Mouse (Mus musculus): Measurements from ENCODE around the gene Eif3j1.
"Not testable (repeated sequence)": the region's sequence is repeated elsewhere in the genome, so short reads cannot be mapped to it uniquely, and the experiment has no call there.

Eif3j1 gene

DNA sequence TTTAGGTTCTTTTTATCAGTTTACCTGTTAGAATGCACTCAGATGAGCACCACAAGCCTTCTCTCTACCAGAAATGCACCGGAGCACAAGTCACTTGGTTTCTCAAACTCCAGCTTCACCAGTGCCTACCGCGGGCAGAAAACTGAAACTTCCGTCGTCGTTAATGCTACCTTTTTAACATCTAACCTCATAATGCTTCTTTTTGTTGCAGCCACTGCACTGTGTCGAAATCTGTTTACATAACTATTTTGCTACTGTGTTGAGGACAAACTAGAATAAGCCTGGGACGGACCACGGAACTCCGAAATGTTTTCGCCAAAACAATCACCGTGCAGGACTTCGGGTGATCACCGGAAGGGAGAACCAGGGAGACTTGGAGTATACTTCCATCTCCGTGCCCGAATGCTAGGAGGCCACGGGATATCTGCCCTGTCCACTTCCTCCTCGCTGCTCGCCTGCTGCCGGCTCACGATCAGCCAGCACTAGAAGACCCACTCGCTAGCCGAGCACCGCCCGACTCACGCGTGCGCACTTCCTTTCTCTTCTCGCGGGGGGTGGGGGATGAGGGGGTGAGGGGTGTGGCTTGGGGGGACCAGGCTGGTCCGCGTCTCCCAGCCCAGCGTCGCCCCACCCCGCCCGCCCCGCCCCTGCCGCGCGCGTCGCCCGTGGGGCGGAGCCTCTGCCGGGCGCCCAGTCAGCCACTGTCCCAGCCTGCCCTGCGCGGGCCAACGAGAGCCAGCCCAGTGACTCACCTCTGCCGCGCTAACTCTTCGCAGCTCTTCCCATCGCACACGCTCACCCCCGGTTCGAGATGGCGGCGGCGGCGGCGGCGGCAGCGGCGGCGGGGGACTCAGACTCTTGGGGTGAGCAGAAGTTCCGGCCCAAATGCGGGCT is at the start of gene Eif3j1:
Gene Eif3j1 (plus strand): TSS at position 685 of the 894 bp plus-strand sequence.
- DNase-seq = peak; percentile 97

DNA sequence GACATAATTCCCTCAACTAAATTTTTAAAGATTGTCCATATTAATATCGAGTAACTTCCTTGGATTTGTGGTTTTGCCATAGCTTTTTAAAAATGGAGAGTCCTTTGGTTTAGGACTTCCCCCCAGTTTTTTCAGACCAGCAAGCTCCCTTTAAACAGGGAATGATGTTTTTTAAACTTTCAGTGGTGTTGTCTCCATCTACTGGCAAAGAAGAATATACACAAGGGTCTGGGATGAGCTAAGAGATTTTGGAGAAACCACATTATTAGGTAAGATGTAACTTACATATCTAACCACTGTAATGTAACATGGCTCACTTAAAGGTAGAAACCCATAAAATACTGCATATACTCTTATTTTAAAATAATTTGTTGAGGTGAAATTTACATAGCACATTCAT is 32.6 kb upstream of the Eif3j1 start:
- DNase-seq = peak; percentile 39

DNA sequence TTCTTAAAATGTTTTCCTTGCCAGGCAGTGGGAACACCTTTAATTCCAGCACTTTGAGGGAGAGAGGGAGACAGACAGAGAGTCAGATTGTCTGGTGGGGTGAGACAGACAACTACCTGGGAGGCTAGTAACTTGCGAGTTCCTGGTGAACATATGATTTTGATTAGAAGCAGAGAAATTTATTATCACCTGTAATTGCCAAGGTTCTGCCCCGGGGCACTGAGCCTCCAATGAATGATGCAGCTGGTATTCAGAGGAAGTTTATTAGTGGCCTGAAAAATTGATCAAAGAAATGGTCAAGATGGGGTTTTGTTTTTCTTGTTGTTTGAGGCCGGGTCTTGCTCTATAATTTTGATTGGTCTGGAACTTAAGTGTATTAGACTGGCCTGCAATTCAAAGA is 19.5 kb upstream of the Eif3j1 start:
- DNase-seq = no peak

DNA sequence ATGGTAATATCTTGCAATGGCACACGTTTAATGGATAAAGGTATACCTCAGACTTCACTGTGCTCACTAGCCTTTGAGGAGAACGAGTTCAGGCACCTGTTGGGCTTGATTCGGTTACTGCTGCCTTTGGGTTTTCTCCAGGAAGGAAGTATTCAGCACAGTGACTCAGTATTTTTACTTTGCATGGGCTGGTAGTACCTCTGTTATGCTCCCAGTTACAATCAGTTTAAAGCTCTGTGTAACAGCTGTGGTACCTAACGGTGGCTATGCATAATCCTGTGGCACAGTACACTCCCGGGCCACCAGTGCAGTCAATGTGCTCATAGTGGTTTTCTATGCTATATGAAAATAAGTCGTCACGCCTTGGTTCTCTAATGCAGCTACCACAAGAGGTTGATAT is 16.9 kb upstream of the Eif3j1 start:
- no peak for DNase-seq

DNA sequence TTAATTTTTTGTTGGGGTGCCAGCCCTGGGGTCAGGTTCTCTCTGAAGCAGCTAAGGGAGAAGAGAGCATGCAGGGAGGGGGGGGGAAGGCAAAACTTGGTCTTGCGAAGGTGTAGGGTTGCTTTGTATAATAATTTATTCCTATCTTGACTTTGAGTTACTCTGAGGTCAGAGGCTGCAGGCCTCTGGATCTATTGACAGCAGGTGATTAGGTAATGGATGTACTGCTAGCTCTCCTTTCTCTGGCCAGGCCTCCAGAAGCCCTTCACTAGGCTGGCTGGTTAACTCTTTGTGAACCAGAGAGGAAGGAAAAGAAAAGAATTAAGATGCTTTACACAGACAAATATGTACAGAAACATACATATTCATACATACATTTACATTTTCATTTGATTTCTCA is 9.6 kb upstream of the Eif3j1 start:
- DNase-seq = no peak

DNA sequence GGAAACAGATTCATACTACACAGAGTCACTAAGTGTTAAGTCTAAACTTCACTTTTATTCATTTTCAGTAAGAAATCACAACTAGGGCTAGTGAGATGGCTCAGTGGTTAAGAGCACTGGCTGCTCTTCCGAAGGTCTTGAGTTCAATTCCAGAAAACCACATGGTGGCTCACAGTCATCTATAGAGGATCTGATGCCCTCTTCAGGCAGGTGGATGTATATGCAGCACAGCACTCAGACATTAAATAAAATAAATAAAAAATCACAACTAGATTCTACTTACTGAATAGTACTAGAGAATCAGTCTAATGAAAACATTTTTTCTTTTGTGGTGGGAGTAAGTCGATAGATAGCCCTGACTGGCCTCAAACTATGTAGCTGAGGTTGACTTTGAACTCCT is 6.1 kb upstream of the Eif3j1 start:
- DNase-seq = no peak

DNA sequence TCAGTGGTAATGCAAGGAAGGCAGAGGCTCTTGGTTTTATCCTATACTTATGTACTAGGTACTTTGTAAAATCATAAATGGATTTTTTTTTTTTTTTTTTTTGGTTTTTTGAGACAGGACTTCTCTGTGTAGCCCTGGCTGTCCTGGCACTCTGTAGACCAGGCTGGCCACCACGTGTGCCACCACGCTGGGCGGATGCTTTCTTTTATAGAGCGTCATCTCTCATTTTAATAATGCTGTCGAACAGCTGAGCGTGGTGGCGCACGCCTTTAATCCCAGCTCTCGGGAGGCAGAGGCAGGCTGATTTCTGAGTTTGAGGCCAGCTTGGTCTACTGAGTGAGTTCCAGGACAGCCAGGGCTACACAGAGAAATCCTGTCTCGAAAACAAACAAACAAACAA is 1.3 kb upstream of the Eif3j1 start:
- not testable (repeated sequence) for DNase-seq

DNA sequence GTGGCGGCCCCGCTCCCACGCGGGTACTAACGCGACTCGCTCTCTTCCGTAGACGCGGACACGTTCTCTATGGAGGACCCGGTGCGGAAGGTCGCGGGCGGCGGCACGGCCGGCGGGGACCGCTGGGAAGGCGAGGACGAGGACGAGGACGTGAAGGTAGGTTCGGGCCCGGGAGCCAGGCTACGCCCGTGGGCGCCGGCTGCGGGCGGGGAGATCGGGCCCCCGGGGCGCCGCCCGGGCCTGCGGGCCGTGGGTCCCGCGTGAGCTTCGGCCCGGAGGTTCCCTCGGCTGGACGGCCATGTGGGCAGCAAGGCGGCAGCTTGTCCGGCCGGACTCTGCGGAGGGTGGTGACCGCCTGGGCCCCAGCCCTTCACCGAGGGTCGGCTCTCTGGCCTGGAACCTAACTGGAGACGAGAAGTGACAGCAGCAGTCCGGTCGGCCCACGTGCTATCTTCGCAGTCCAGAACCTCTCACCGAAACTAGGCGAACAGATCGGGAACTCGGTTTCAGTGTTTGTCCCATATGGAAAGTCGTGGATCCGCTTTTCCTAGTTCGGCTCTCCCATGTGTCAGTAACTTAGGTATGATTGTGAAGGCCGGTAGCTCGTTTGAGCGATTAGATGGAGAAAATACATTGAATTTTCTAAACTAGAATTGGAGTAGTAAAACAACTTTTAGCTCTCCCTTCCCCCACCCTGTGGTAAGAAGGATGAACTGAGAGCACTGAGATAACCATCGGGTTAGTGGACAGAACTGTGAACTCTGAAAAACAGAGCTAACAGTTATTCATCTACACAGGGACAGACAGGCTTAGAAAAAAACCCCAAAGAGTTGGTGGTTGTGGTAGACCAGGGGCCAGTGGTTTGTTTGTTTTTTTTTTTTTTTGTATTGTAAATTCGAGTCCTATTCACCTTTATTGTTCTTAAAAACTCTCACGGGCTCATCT is 682 bp downstream of the Eif3j1 start:
- DNase-seq = no peak

DNA sequence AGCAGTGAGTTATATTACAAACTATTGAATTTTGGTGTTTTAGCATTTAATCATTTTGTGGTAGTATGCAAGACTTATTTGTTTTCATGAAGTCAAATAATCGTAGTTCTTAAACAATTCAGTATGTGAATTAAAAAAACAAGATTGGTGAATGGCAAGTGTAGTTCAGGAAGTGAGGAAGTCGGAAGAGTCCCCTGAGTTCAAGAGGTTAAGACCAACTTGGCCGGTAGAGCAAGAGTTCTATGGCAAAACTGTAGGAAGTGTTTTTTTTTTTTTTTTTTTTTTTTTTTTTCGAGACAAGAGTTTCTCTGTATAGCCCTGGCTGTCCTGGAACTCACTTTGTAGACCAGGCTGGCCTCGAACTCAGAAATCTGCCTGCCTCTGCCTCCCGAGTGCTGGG is 3.6 kb downstream of the Eif3j1 start:
- no peak for DNase-seq

DNA sequence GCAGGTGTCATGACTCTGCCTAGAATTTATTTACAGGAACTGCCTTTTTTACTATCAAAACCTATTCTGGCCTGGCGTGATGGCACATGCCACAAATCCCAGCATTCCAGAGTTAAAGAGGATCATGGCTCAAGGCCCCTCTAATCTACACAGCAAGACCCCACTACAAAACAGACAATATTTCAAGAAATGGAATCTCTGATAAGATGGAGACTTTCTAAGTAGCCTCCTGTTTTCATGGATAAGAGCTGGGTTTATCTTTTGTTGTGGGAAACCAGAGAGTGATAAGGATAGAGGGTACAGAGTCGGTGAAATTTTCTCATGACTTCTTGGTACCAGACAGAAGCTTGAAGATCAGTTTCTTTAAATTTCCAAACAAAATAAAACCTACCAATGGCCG is 7.7 kb downstream of the Eif3j1 start:
- no peak for DNase-seq

DNA sequence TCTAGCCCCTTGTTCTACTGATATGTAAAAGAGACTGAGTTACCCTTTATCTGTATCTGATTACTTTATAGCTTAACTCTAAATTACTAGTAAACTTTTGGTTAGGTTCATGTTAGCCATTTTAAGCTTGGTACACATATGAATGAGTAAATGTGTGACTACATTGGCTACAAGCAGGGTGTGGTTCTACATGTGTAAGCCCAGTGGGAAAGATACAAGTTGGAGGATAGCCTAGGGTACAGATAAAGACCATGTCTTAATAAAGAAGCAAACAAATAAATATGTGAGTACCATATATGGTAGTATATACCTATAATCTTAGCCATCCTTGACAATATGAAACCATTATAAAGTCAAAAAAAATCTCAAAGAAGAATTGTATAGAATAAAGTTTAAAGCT is 15.6 kb downstream of the Eif3j1 start:
- DNase-seq = no peak

DNA sequence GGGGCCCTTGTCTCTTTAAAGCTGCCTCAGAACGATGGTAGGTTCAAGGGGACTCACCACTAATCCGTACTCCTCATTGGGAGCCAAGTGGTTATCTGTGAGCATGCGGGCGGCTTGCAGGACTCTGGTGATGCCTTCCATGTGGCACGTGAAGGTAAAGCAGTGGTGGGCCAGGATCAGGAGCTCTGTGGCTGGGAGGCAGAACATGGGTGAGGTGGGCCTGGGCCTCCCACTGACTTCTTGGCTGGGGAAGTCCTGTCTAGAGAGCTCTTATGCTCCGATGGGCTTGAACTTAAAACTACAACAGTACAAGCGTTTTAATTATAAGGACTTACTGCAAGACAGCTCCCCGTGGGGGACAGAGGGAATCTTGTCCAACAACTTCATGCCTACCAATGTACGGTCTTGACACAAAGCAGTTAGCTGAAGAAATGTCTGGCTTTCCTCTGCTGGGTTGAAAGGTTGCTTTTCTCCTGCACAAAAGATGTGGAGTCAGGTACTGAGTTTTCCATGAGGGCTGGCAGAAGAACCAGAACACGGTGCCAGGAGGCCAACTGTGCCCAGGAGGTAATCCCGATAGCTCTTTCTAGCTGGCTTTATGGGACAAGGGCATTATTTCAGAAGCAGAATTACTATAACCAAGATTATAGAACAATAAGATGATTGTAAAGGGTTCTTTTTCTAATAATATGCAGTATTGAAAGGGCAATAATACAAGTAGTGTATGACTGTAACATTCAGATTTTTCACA is 31.2 kb downstream of the Eif3j1 start:
- no peak for DNase-seq

DNA sequence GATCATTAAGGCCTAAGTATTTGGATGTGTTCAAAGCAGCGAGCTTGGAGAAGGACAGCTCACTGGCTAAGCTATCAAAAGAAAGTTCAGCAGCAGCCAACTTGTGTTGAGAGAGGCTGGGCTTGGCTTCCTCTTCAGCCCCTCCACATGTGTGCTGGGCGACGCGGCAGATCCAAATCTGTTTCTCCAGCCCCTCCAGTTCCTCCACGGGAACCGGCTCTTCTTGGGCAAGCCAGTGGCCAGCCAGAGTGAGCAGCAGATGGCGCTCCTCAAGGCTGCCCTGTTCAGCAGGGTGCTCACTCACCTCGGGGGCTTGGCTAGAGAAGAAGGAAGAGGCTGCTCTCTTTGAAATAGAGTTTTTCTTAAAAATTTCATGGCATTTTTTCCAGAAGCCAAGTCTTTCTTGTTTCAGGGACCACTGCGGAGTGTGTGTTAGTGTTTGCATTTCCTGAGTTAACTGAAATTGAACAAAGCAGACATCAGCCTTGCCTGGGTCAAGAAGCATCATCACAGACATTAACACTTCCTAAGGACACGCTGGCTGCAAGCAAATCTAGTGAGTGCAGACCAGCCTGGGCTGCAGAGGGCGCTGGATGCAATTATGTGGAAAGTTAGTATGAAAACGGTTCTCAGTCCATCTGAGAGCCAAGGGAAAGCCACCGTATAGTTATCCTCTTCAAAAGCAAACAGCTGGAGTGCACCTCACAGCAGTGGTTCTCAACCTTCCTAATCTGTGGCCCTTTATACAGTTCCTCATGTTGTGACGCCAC is 37.0 kb downstream of the Eif3j1 start:
- peak; percentile 9 for DNase-seq

DNA sequence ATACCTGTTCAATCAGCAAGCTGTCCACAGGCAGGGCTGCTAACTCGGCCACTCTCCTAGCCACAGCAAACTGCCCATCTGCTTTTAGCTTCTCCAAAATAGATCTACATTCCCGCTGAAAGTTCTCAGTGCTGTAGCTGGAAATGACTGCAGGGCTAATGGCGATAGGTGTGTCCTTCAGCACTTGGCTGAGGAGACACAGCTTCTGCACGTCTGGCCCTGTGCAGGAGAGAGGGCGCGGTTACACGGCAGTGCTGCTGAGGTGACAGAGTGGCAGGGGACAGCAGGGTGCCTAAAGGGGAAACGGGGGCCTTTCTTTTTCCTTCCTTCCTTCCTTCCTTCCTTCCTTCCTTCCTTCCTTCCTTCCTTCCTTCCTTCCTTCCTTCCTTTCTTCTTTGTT is 37.9 kb downstream of the Eif3j1 start:
- DNase-seq = no peak

DNA sequence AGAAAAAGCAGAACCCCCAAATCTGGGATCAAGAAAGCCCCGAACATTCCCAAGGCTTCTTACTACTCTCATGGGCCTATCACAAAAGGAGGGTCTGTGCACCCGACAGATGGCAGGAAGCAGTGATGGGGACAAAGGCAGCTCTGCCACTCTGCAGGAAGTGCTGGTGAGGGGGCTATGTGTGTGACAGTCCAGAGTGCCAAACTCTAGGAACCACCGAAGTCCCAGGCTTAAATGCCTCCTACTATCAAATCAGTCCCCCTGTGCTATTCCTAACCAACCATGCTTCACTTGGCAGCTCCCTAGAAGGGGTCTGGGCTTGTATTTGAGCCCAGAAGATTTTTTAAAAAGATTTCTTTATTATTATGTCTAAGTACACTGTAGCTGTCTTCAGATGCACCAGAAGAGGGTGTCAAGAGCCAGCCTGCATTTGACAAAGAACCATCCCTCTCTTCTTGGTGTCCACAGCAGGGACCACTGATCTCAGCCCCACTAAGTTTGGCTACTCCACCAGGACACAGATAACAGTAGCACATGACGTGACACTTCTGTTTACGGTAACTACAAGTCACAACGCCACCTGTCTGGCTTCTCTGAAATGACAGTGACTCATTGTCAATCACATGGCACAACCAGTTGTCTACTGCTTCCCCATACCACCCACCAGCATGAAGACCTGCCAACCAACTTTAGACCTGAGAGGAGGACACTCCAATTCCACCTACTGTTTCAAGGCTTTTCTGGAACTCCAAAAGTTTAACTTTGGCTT is 41.0 kb downstream of the Eif3j1 start:
- DNase-seq = no peak

DNA sequence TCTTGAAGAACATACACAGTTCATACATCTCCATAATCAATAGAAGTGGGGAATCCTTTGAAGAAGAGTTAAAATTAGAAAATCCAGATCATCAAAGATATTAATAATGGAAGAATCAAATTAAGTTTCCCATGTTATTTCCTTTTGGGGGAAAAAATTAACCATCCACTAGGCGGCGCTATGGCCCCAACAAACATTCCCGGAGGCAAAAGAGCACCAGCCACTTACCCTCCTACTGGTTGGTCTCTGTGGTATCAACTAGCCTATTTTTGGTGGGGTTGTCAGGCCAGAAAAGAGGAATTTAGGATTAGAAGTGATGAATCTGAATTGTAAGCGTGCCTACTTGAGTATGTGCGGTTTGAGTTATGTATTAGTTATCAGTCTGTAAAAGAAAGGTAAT is 41.6 kb downstream of the Eif3j1 start:
- DNase-seq = peak; percentile 69

DNA sequence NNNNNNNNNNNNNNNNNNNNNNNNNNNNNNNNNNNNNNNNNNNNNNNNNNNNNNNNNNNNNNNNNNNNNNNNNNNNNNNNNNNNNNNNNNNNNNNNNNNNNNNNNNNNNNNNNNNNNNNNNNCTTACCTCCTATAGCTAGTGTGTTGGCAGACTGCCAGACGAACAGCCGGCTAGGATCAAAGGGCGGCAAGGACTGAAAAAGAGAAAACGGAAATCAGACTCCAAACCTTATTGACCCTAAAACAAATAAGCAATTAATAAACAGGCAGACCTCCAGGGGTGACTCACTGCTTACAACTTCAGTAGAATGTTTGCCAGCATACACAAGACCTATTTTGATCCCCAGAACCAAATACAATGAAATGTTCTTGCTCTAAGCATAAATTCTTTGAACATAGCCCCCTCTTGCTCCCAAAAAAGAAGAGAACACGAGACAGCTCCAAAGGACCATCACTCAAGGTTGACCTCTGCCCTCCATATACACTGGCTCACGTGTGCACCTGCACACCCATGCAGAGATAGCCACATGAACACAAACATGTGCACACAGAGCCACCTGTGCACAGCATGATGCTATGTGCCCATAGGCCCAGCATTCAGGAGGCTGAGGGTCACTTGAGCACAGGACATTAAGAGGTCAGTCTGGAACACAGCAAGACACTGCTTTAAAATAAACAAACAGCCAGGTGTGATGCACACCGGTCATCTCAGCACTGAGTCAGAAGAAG is 53.5 kb downstream of the Eif3j1 start:
- no peak for DNase-seq

DNA sequence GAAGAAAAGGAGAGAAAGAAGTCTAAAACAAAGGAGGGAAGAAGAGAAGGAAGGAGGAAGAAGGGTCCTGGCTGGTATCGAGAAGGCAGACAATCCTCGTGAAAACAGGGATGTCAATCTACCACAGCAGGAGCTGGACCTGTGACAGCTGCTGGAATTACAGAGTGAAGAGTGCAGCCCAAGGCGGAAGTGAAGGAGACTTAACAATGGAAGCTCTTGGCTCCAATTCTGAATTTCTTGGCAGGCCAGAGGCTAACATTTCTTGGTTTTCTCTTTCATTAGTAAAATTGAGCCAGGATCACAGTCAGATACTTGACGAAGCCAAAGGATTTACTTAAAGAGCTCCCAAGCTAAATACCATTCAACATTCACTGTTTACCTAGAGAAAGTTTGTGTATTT is 58.1 kb downstream of the Eif3j1 start:
- DNase-seq = no peak

DNA sequence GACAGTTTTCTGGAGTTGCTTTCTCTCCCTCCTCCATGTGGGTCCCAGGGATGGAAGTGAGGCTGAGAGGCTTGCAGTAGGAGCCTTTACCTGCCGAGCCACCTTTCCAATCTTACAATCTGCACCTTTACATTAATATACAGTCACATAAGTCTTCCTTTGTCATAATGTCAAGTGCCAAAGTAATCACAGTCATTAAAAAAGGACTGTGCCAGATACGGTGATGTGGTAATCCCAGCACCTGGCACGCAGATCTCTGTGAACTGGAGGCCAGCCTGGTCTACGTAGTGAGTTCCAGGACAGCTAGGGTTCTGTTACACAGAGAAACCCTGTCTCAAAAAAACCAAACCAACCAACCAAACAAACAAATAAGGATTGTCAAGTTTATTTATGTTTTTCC is 65.5 kb downstream of the Eif3j1 start:
- DNase-seq = no peak

DNA sequence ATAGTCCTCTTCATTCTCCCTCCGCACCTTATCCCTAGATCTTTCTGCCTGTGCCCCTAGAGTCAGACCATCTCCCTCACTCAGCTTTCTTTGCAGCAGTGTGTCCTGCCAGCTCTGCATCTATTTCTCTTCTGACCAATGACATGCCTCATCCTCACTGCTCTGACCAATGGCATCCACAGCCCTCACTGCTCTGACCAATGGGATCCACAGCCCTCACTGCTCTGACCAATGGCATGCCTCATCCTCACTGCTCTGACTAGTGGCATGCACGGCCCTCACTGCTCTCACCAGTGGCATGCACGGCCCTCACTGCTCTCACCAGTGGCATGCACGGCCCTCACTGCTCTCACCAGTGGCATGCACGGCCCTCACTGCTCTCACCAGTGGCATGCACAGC is 69.3 kb downstream of the Eif3j1 start:
- DNase-seq = peak; percentile 1

DNA sequence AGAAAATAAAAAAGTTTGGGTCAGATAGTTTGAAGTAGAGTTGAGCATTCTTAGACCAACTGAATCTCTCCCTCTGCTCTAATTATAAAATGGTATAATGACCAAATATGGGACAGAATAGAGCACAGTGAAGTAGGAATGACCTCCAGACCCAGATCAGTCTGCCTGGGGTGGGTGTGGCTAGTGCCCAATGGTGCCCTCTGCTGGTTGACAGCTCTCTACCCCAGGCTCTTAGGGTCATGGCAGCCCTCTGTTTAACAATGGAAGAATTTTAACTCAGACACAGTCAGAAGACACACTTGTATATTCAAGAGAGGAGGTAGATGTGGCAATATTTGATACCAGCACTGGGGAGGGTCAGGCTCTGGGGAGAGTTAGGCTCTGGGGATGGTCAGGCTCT is 73.7 kb downstream of the Eif3j1 start:
- no peak for DNase-seq
